In the genomic region with DNA sequence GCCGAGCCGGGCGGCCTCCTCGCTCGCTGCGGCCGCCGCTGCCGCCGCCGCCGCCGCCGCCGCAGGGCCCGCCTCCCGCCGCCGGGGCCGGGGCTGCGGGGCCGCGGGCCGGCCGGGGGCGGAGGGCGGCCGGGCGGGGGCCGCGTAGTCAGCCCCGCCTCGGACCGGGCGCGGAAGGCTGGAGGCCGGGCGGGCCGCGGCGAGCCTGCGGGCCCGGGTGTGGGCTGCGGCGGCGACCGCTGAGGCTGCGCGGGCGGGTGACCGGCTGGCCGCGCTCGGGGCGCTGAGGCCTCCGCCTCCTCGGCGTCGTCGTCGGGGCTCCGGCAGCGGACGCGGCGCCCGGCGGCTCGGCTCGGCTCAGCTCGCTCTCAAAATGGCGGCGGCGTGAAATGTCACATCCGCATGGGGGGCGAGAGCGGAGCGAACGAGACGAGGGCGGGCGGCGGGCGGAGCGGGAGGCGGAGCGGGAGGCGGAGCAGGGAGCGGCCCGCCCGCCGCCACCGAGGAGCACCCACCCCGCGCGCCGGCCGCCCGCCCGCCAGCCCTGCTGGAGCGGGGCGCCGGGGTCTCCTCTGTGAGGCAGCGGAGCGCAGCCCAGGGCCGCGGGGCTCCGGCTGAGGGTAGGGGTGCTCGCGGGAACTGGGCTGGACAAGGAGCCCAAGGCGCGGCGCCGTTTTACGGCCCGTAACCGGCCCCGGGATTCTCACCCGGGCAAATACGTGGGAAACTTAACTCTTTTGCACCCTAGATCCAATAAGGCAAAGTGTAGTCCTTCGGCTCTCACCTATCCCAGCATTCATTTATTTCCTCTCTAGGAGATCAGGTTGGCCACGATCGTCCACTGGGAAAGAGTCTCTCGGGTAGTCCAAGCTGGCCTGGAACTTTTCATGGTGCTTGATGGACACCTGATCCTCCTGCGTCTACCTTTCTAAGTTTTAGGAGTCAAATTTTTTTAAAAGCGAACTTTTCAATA, we compare ENCODE assay signal across 8 mouse cellular contexts. TPM values are rescaled to one million over a fixed set of nuclear protein-coding genes. Genes with fewer than 3 reads are reported as not detected.
DNase-seq lines count a peak whose midpoint lies in the region; ATAC-seq and TF ChIP-seq lines count a peak whose summit lies in the region.

No protein-coding gene starts in this region.

- no peaks in the 10 kb centered on the region for H3K36me3 ChIP-seq in ES-Bruce4 (ENCODE audit: control insufficient read depth, insufficient read depth, low read length, poor library complexity, severe bottlenecking)
- no peaks in the 10 kb centered on the region for H3K36me3 ChIP-seq in forebrain, embryonic 15.5 days
- no peaks in the 10 kb centered on the region for H3K36me3 ChIP-seq in neural tube, embryonic 15.5 days

- H3K4me3 ChIP-seq in ES-Bruce4 (ENCODE audit: low read depth, low read length) = peak overlapping the region; percentile 68
- peak overlapping the region; percentile 85 for H3K4me3 ChIP-seq in forebrain, embryonic 15.5 days
- peak overlapping the region; percentile 79 for H3K4me3 ChIP-seq in lung, adult 2 months (replicated peaks; ENCODE audit: extremely low read depth, low read depth, low read length)
- H3K4me3 ChIP-seq in neural tube, embryonic 15.5 days (replicated peaks) = peak overlapping the region; percentile 99

- peak overlapping the region; percentile 99 for H3K9ac ChIP-seq in ES-Bruce4 (ENCODE audit: low read depth, poor library complexity, severe bottlenecking)
- H3K9ac ChIP-seq in forebrain, embryonic 15.5 days (replicated peaks) = peak overlapping the region; percentile 94
- peak overlapping the region; percentile 93 for H3K9ac ChIP-seq in neural tube, embryonic 15.5 days (replicated peaks)

- no peak for TF ChIP-seq CTCF in ES-Bruce4 (IDR thresholded peaks at IDR 0.05; ENCODE audit: low read depth, low read length)
- TF ChIP-seq CTCF in lung, adult 2 months (IDR thresholded peaks at IDR 0.05; ENCODE audit: insufficient read depth, low read length) = no peak

- no peaks in the 10 kb centered on the region for H3K9me3 ChIP-seq in ES-Bruce4 (replicated peaks; ENCODE audit: control insufficient read depth, insufficient read depth, low read length, poor library complexity, severe bottlenecking)
- H3K9me3 ChIP-seq in forebrain, embryonic 15.5 days = no peaks in the 10 kb centered on the region
- H3K9me3 ChIP-seq in neural tube, embryonic 15.5 days (replicated peaks) = no peaks in the 10 kb centered on the region

- H3K4me1 ChIP-seq in ES-Bruce4 (ENCODE audit: control insufficient read depth, insufficient read depth, low read length) = peaks cover 4% of the 10 kb centered on the region
- H3K4me1 ChIP-seq in forebrain, embryonic 15.5 days = peaks cover 34% of the 10 kb centered on the region
- H3K4me1 ChIP-seq in lung, adult 2 months (ENCODE audit: control insufficient read depth, insufficient read depth, low read length) = peaks cover 26% of the 10 kb centered on the region
- peaks cover 40% of the 10 kb centered on the region for H3K4me1 ChIP-seq in neural tube, embryonic 15.5 days

- peak; percentile 94 for ATAC-seq in forebrain, embryonic 15.5 days (replicated peaks)
- ATAC-seq in neural tube, embryonic 15.5 days (ENCODE audit: low FRiP score) = peak; percentile 93

- DNase-seq in cerebellum, adult 11 months = peak; percentile 84
- DNase-seq in heart, postnatal 25 days (ENCODE audit: low spot score) = peak; percentile 80
- DNase-seq in layer of hippocampus, adult 18-20 months (ENCODE audit: low spot score in 2 of 2) = peak; percentile 85 to 90
- peak; percentile 89 for DNase-seq in lung, adult 2 months
- DNase-seq in testis, postnatal 10 days (ENCODE audit: low spot score) = peak; percentile 95

- TF ChIP-seq POLR2A in ES-Bruce4 (IDR thresholded peaks at IDR 0.05; ENCODE audit: insufficient read depth, low read length) = no peak
- TF ChIP-seq POLR2A in lung, adult 2 months (IDR thresholded peaks at IDR 0.05; ENCODE audit: borderline replicate concordance, extremely low read depth, low read depth, low read length) = peak; percentile 41; the same call in 1 of the 2 replicates

- no peak for TF ChIP-seq EP300 in ES-Bruce4 (IDR thresholded peaks at IDR 0.05; ENCODE audit: insufficient read depth, low read depth, low read length)

- peak overlapping the region; percentile 73 for H3K4me2 ChIP-seq in forebrain, embryonic 15.5 days (replicated peaks)
- H3K4me2 ChIP-seq in neural tube, embryonic 15.5 days = peak overlapping the region; percentile 69

- H3K27ac ChIP-seq in ES-Bruce4 (ENCODE audit: insufficient read depth, low read length) = peak overlapping the region; percentile 62
- H3K27ac ChIP-seq in forebrain, embryonic 15.5 days (replicated peaks) = peak overlapping the region; percentile 96
- H3K27ac ChIP-seq in neural tube, embryonic 15.5 days (replicated peaks) = peak overlapping the region; percentile 96

- intact Hi-C loops in heart, postnatal 25 days (cut with DNase I) = loop anchor here (5.0 kb wide), 1 partner anchor 52 kb away; no protein-coding TSS in a partner anchor

- no peaks in the 10 kb centered on the region for H3K27me3 ChIP-seq in ES-Bruce4 (ENCODE audit: control insufficient read depth, insufficient read depth, low read length, poor library complexity, severe bottlenecking)
- H3K27me3 ChIP-seq in forebrain, embryonic 15.5 days = no peaks in the 10 kb centered on the region
- H3K27me3 ChIP-seq in neural tube, embryonic 15.5 days (replicated peaks) = no peaks in the 10 kb centered on the region

- 2% methylated on average over 108 of the region's 126 CpGs for WGBS in forebrain, embryonic 15.5 days
- 12% methylated on average over 102 of the region's 126 CpGs for WGBS in lung, adult 2 months
- WGBS in neural tube, embryonic 15.5 days = 2% methylated on average over 74 of the region's 126 CpGs

RNA-seq across cellular contexts. Expression of a gene that starts 53.3 kb away (rescaled TPM):
- 339 and 341 TPM in 2 replicates for polyA plus RNA-seq in ES-Bruce4 (2011; ENCODE audit: insufficient read depth, insufficient read length, low read depth, missing spikeins)
- 31.7 and 38.5 TPM in 2 replicates for polyA plus RNA-seq in forebrain, embryonic 15.5 days (2015; fragmentation: Nextera tagmentation; extraction: Ambion mirVana)
- 10 to 100 TPM; 44.2 to 52.5 TPM for total RNA-seq in heart, postnatal 25 days (2021)
- 100 to 1,000 TPM; 144 to 151 TPM for total RNA-seq in layer of hippocampus, adult 18-20 months (2021)
- polyA plus RNA-seq in lung, adult 2 months (2012; rRNA removed) = 18.6 and 29.8 TPM in 2 replicates
- polyA plus RNA-seq in neural tube, embryonic 15.5 days (2015; fragmentation: Nextera tagmentation; extraction: Ambion mirVana) = 27.8 TPM in 2 replicates

RNA-seq across cellular contexts. Expression of a gene that starts 58.3 kb away (rescaled TPM):
- not detected in 2 replicates for polyA plus RNA-seq in ES-Bruce4 (2011; ENCODE audit: insufficient read depth, insufficient read length, low read depth, missing spikeins)
- polyA plus RNA-seq in forebrain, embryonic 15.5 days (2015; fragmentation: Nextera tagmentation; extraction: Ambion mirVana) = not detected in 2 replicates
- total RNA-seq in heart, postnatal 25 days (2021) = not detected
- not detected for total RNA-seq in layer of hippocampus, adult 18-20 months (2021)
- polyA plus RNA-seq in lung, adult 2 months (2012; rRNA removed) = 0.23 TPM in 1 of 2 replicates, not detected in the other
- polyA plus RNA-seq in neural tube, embryonic 15.5 days (2015; fragmentation: Nextera tagmentation; extraction: Ambion mirVana) = not detected in 2 replicates

Comparison
In these comparisons a context has a peak if more than half of its experiments do, and no peak if none do; other contexts are left out.
1. Peak in every context shown above with its lines: DNase-seq, ATAC-seq, H3K4me3 ChIP-seq and H3K27ac ChIP-seq.